Mouse (Mus musculus) frontal cortex, postnatal 36 days (tissue): ENCODE data around the gene Bsn.

ENCODE experiments used
- DNase-seq, 2 experiments: peaks; one replicate each; pipeline ENCODE4 v3.0.0; 2022; ENCODE audit warnings: low spot score in 2 of 2

The Bsn gene

GRCm38 (mm10) chr9:108125731-108126130 is 64.5 kb downstream of the Bsn start:
- no peak for DNase-seq

- DNase-seq, result no peak
Measured at GRCm38 (mm10) chr9:108123916-108124315, 66.3 kb downstream of the Bsn start.

- no peak for DNase-seq
Measured at GRCm38 (mm10) chr9:108121170-108121969, 68.8 kb downstream of the Bsn start.

- no peak for DNase-seq
Measured at GRCm38 (mm10) chr9:108120671-108121070, 69.5 kb downstream of the Bsn start.

GRCm38 (mm10) chr9:108119891-108120411 is 70.2 kb downstream of the Bsn start:
- no peak for DNase-seq

GRCm38 (mm10) chr9:108117143-108117542 is 73.0 kb downstream of the Bsn start:
- no peak for DNase-seq

GRCm38 (mm10) chr9:108115290-108116077 is 74.7 kb downstream of the Bsn start:
- DNase-seq, result peak; percentile 68 to 74

- no peak for DNase-seq
Measured at GRCm38 (mm10) chr9:108112719-108113340, 77.4 kb downstream of the Bsn start.

GRCm38 (mm10) chr9:108111593-108112121 is 78.5 kb downstream of the Bsn start:
- DNase-seq, result no peak

GRCm38 (mm10) chr9:108111101-108111592 is 79.0 kb downstream of the Bsn start:
- DNase-seq, result no peak

- no peak for DNase-seq
Measured at GRCm38 (mm10) chr9:108110160-108110559, 80.0 kb downstream of the Bsn start.

GRCm38 (mm10) chr9:108107867-108108266 is 82.3 kb downstream of the Bsn start:
- DNase-seq, result no peak

GRCm38 (mm10) chr9:108106090-108106489 is 84.1 kb downstream of the Bsn start:
- no peak for DNase-seq

GRCm38 (mm10) chr9:108105549-108105863 is 84.7 kb downstream of the Bsn start:
- no peak for DNase-seq

- DNase-seq, result no peak
Measured at GRCm38 (mm10) chr9:108104766-108105548, 85.2 kb downstream of the Bsn start.

- DNase-seq, result no peak
Measured at GRCm38 (mm10) chr9:108099619-108100018, 90.6 kb downstream of the Bsn start.

GRCm38 (mm10) chr9:108095949-108096712 is 94.1 kb downstream of the Bsn start:
- no peak for DNase-seq

- peak; percentile 54 to 65 for DNase-seq
Measured at GRCm38 (mm10) chr9:108095518-108095917, 94.7 kb downstream of the Bsn start.

- peak in 1 of 2 experiments; percentile 27 for DNase-seq
Measured at GRCm38 (mm10) chr9:108094998-108095411, 95.2 kb downstream of the Bsn start.
